Mouse (Mus musculus): ENCODE data around the gene Hpn. TPM values are rescaled to one million over a fixed set of nuclear protein-coding genes. Genes with fewer than 3 reads are reported as not detected.

Hpn gene
- polyA plus RNA-seq, 1 experiment from 2014 or later, result 2.0 TPM

DNA sequence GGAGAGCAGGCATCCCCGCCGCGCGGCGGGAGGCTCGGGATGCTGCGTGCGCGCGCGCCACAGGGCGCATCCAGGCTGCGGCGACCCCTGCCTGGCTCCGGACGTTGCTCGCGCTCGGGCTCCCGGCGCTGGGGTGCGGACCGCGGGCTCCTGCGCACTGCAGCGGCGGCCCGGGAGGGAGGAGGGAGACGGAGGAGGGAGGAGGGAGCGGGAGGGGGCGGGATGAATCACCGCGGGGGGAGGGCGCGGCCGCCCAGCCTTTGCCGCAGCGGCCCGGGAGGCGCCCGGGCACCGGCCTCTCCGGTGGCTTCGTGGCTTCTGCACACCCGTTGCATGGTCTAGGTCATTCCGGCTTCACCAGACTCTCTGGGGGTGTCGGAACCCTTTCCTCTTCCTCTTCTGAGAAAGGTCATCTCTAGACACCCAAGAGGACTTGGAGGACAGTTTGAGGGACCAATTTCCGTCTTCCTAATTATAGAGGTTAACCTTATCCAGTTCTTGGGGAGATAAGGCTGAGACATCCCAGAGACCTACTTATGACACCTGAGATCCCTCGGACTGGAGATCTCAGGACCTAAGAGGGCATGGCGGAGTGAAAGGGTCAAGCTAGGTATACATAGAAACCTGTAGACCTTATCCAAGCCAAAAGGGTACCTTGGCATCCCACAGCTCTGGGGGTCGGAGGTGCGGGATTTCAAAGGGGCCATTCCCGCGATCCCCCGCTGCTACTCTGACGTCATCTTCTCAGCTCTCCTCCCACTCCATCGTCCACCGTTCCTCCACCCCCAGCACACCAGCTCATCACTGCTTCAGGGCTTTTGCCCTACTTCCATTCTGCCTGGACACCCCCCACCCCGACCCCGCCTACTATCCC is 12.0 kb upstream of the Hpn start, which contains the start of gene Scn1b:
TSS of gene Scn1b (minus strand) at position 153 of the 874 bp plus-strand sequence.
- ATAC-seq (ENCODE audit: insufficient number of reproducible peaks, insufficient read depth, low FRiP score, low read depth), result no peak
- Histone ChIP-seq H3K36me3 (ENCODE audit: control insufficient read depth, insufficient read depth, low read length) (peaks cover 41% of the 10 kb centered on the region), H3K27me3 (ENCODE audit: control insufficient read depth, insufficient read depth, low read length) (peaks cover 16% of the 10 kb centered on the region), H3K4me2 (ENCODE audit: low read length) (peak within 1 kb of the TSS; percentile 99), H3K4me1 (ENCODE audit: control insufficient read depth in 2 of 2, insufficient read depth in 2 of 2, low read length in 2 of 2) (peaks cover 3 to 15% of the 10 kb centered on the region in 2 experiments; a peak in 3 of 4 replicates), H3K4me3 (ENCODE audit: control insufficient read depth in 1 of 2, insufficient read depth in 1 of 2, low read depth in 1 of 2, low read length in 2 of 2) (peak within 1 kb of the TSS; percentile 63 to 66), H3K9ac (ENCODE audit: low read length) (peak within 1 kb of the TSS; percentile 70), H3K9me3 (ENCODE audit: control insufficient read depth, low read length) (no peaks in the 10 kb centered on the region), H3K27ac (replicated peaks in 1 of 2; ENCODE audit: control insufficient read depth in 1 of 2, insufficient read depth in 1 of 2, low read depth in 2 of 2, low read length in 2 of 2) (no peak within 1 kb of the TSS)
- 1% methylated on average over 59 of the region's 60 CpGs for WGBS

- H3K9me3 ChIP-seq (ENCODE audit: control insufficient read depth, low read length), result no peaks in the 10 kb centered on the region
- H3K9ac ChIP-seq (ENCODE audit: low read length), result peak overlapping the region; percentile 70
- no peak overlapping the region for H3K27ac ChIP-seq (replicated peaks in 1 of 2; ENCODE audit: control insufficient read depth in 1 of 2, insufficient read depth in 1 of 2, low read depth in 2 of 2, low read length in 2 of 2)
- peak overlapping the region; percentile 63 to 66 for H3K4me3 ChIP-seq (ENCODE audit: control insufficient read depth in 1 of 2, insufficient read depth in 1 of 2, low read depth in 1 of 2, low read length in 2 of 2)
- H3K4me1 ChIP-seq (ENCODE audit: control insufficient read depth in 2 of 2, insufficient read depth in 2 of 2, low read length in 2 of 2), result peaks cover 3 to 15% of the 10 kb centered on the region in 2 experiments; a peak in 3 of 4 replicates
- peaks cover 16% of the 10 kb centered on the region for H3K27me3 ChIP-seq (ENCODE audit: control insufficient read depth, insufficient read depth, low read length)
- ATAC-seq (ENCODE audit: insufficient number of reproducible peaks, insufficient read depth, low FRiP score, low read depth), result no peak
- peak overlapping the region; percentile 99 for H3K4me2 ChIP-seq (ENCODE audit: low read length)
- H3K36me3 ChIP-seq (ENCODE audit: control insufficient read depth, insufficient read depth, low read length), result peaks cover 33% of the 10 kb centered on the region
- under 1% methylated on average over 53 of the region's 53 CpGs for WGBS
Observed at GRCm38 (mm10) chr7:31126211-31126751, 11.2 kb upstream of the Hpn start.

GRCm38 (mm10) chr7:31125116-31125515 is 10.0 kb upstream of the Hpn start:
- Histone ChIP-seq H3K4me1 (ENCODE audit: control insufficient read depth in 2 of 2, insufficient read depth in 2 of 2, low read length in 2 of 2) (peaks cover 3 to 15% of the 10 kb centered on the region in 2 experiments; a peak in 3 of 4 replicates), H3K9ac (ENCODE audit: low read length) (no peak overlapping the region), H3K27me3 (ENCODE audit: control insufficient read depth, insufficient read depth, low read length) (peaks cover 16% of the 10 kb centered on the region), H3K36me3 (ENCODE audit: control insufficient read depth, insufficient read depth, low read length) (peaks cover 21% of the 10 kb centered on the region), H3K4me2 (ENCODE audit: low read length) (no peak overlapping the region), H3K4me3 (ENCODE audit: control insufficient read depth in 1 of 2, insufficient read depth in 1 of 2, low read depth in 1 of 2, low read length in 2 of 2) (no peak overlapping the region), H3K27ac (replicated peaks in 1 of 2; ENCODE audit: control insufficient read depth in 1 of 2, insufficient read depth in 1 of 2, low read depth in 2 of 2, low read length in 2 of 2) (no peak overlapping the region), H3K9me3 (ENCODE audit: control insufficient read depth, low read length) (no peaks in the 10 kb centered on the region)
- ATAC-seq (ENCODE audit: insufficient number of reproducible peaks, insufficient read depth, low FRiP score, low read depth), result no peak
- 79% methylated on average over 13 of the region's 13 CpGs for WGBS

GRCm38 (mm10) chr7:31124381-31124780 is 9.3 kb upstream of the Hpn start:
- peaks cover 3 to 15% of the 10 kb centered on the region in 2 experiments; a peak in 3 of 4 replicates for H3K4me1 ChIP-seq (ENCODE audit: control insufficient read depth in 2 of 2, insufficient read depth in 2 of 2, low read length in 2 of 2)
- ATAC-seq (ENCODE audit: insufficient number of reproducible peaks, insufficient read depth, low FRiP score, low read depth), result no peak
- peaks cover 16% of the 10 kb centered on the region for H3K27me3 ChIP-seq (ENCODE audit: control insufficient read depth, insufficient read depth, low read length)
- no peak overlapping the region for H3K9ac ChIP-seq (ENCODE audit: low read length)
- peaks cover 14% of the 10 kb centered on the region for H3K36me3 ChIP-seq (ENCODE audit: control insufficient read depth, insufficient read depth, low read length)
- H3K27ac ChIP-seq (replicated peaks in 1 of 2; ENCODE audit: control insufficient read depth in 1 of 2, insufficient read depth in 1 of 2, low read depth in 2 of 2, low read length in 2 of 2), result no peak overlapping the region
- 76% methylated on average over 5 of the region's 5 CpGs for WGBS
- H3K9me3 ChIP-seq (ENCODE audit: control insufficient read depth, low read length), result no peaks in the 10 kb centered on the region
- H3K4me2 ChIP-seq (ENCODE audit: low read length), result no peak overlapping the region
- H3K4me3 ChIP-seq (ENCODE audit: control insufficient read depth in 1 of 2, insufficient read depth in 1 of 2, low read depth in 1 of 2, low read length in 2 of 2), result no peak overlapping the region

GRCm38 (mm10) chr7:31123697-31124096 is 8.6 kb upstream of the Hpn start:
- 85% methylated on average over 3 of the region's 3 CpGs for WGBS
- Histone ChIP-seq H3K4me2 (ENCODE audit: low read length) (no peak overlapping the region), H3K4me3 (ENCODE audit: control insufficient read depth in 1 of 2, insufficient read depth in 1 of 2, low read depth in 1 of 2, low read length in 2 of 2) (no peak overlapping the region)

DNA sequence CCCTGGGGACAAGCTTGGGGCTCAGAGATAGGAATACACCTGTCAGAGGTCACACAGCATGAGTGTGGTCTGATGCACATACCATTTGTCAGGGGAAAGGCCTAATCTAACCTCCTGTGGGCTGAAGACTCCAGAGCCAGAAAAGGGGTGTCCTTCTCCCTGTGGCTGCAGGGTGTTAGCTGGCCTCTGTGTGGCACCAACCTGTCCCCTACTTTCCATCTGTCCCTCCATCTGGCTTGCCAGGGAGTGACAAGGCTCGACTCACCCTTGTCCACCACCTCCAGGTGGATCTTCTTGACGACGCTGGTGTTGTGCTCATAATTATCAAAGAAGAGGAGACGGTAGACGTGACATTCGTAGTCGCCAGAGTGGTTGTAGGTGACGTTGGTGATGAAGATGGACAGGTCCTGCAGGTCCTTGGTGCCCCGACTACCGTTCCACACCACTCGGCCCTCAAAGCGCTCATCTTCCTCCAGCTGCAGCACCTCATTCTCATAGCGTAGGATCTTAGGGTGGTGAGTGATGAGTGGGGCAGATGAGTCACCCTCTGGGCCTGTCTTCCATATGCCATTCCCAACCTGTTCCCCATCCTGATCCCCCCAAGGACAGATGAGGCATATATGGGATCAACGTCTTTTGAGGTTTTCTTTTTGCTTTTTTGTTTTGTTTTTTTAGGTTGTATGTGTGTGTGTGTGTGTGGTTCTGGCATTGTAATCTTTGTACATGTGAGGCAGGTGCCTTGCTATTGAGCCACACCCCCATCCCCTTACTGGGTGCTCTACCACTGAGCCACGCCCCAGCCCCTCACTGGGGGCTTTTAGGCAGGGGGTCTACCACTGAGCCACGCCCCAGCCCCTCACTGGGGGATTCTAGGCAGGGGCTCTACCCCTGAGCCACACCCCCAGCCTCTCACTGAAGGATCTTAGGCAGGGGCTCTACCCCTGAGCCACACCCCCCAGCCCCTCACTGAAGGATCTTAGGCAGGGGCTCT is 7.8 kb upstream of the Hpn start:
- no peak for ATAC-seq (ENCODE audit: insufficient number of reproducible peaks, insufficient read depth, low FRiP score, low read depth)
- Histone ChIP-seq H3K9me3 (ENCODE audit: control insufficient read depth, low read length) (no peaks in the 10 kb centered on the region), H3K4me2 (ENCODE audit: low read length) (no peak overlapping the region), H3K4me1 (ENCODE audit: control insufficient read depth in 2 of 2, insufficient read depth in 2 of 2, low read length in 2 of 2) (peaks cover 3 to 15% of the 10 kb centered on the region in 2 experiments), H3K4me3 (ENCODE audit: control insufficient read depth in 1 of 2, insufficient read depth in 1 of 2, low read depth in 1 of 2, low read length in 2 of 2) (no peak overlapping the region), H3K27me3 (ENCODE audit: control insufficient read depth, insufficient read depth, low read length) (peaks cover 16% of the 10 kb centered on the region), H3K9ac (ENCODE audit: low read length) (no peak overlapping the region), H3K27ac (replicated peaks in 1 of 2; ENCODE audit: control insufficient read depth in 1 of 2, insufficient read depth in 1 of 2, low read depth in 2 of 2, low read length in 2 of 2) (no peak overlapping the region), H3K36me3 (ENCODE audit: control insufficient read depth, insufficient read depth, low read length) (no peaks in the 10 kb centered on the region)
- WGBS, result 86% methylated on average over 16 of the region's 16 CpGs

More at GRCm38 (mm10) chr7:31123697-31124096, 8.6 kb upstream of the Hpn start:
- H3K9ac ChIP-seq (ENCODE audit: low read length), result no peak overlapping the region
- H3K27me3 ChIP-seq (ENCODE audit: control insufficient read depth, insufficient read depth, low read length), result peaks cover 16% of the 10 kb centered on the region
- peaks cover 7% of the 10 kb centered on the region for H3K36me3 ChIP-seq (ENCODE audit: control insufficient read depth, insufficient read depth, low read length)
- H3K4me1 ChIP-seq (ENCODE audit: control insufficient read depth in 2 of 2, insufficient read depth in 2 of 2, low read length in 2 of 2), result peaks cover 3 to 15% of the 10 kb centered on the region in 2 experiments; a peak in 3 of 4 replicates
- H3K27ac ChIP-seq (replicated peaks in 1 of 2; ENCODE audit: control insufficient read depth in 1 of 2, insufficient read depth in 1 of 2, low read depth in 2 of 2, low read length in 2 of 2), result no peak overlapping the region
- no peak for ATAC-seq (ENCODE audit: insufficient number of reproducible peaks, insufficient read depth, low FRiP score, low read depth)
- no peaks in the 10 kb centered on the region for H3K9me3 ChIP-seq (ENCODE audit: control insufficient read depth, low read length)

DNA sequence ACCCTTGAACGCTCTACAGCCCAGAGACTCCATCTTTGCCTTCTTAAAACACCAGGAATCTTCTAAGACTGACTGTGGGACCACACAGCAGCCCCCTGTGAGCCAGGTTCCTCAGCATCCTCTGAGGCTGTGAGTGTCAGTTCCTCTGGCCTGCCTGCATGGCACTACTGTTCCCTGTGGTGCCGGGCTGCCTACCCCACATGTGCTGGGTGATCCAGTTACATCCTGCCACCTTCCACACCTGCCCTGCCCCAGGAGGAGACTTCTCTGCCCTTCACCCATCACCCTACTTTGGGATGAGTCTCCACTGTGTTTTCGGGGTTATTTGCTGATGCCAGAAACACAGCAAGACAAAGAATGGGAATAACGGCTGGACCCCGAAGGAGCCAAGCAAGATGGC is 4.5 kb upstream of the Hpn start:
- no peak for ATAC-seq (ENCODE audit: insufficient number of reproducible peaks, insufficient read depth, low FRiP score, low read depth)
- H3K4me3 ChIP-seq (ENCODE audit: control insufficient read depth in 1 of 2, insufficient read depth in 1 of 2, low read depth in 1 of 2, low read length in 2 of 2), result no peak overlapping the region
- 78% methylated on average over 5 of the region's 5 CpGs for WGBS
- no peaks in the 10 kb centered on the region for H3K27me3 ChIP-seq (ENCODE audit: control insufficient read depth, insufficient read depth, low read length)
- H3K4me1 ChIP-seq (ENCODE audit: control insufficient read depth in 2 of 2, insufficient read depth in 2 of 2, low read length in 2 of 2), result peaks cover 11 to 16% of the 10 kb centered on the region in 2 experiments
- no peak overlapping the region for H3K4me2 ChIP-seq (ENCODE audit: low read length)
- H3K9ac ChIP-seq (ENCODE audit: low read length), result no peak overlapping the region
- no peaks in the 10 kb centered on the region for H3K36me3 ChIP-seq (ENCODE audit: control insufficient read depth, insufficient read depth, low read length)
- no peak overlapping the region for H3K27ac ChIP-seq (replicated peaks in 1 of 2; ENCODE audit: control insufficient read depth in 1 of 2, insufficient read depth in 1 of 2, low read depth in 2 of 2, low read length in 2 of 2)
- H3K9me3 ChIP-seq (ENCODE audit: control insufficient read depth, low read length), result no peaks in the 10 kb centered on the region
